Mouse (Mus musculus) CD4-positive helper T cell, adult 2 months (primary cell): ENCODE data around the gene Abca5.
A peak's percentile ranks its signal among the peaks of the same experiment; 100 is the strongest.
"Not testable (repeated sequence)": the region's sequence is repeated elsewhere in the genome, so short reads cannot be mapped to it uniquely, and the experiment has no call there.

Experiments used
- DNase-seq: peaks from one replicate; pipeline ENCODE4 v3.0.0-alpha.2; 2012; ENCODE audit warnings: low read depth, missing footprints, low spot score

The Abca5 gene

DNA sequence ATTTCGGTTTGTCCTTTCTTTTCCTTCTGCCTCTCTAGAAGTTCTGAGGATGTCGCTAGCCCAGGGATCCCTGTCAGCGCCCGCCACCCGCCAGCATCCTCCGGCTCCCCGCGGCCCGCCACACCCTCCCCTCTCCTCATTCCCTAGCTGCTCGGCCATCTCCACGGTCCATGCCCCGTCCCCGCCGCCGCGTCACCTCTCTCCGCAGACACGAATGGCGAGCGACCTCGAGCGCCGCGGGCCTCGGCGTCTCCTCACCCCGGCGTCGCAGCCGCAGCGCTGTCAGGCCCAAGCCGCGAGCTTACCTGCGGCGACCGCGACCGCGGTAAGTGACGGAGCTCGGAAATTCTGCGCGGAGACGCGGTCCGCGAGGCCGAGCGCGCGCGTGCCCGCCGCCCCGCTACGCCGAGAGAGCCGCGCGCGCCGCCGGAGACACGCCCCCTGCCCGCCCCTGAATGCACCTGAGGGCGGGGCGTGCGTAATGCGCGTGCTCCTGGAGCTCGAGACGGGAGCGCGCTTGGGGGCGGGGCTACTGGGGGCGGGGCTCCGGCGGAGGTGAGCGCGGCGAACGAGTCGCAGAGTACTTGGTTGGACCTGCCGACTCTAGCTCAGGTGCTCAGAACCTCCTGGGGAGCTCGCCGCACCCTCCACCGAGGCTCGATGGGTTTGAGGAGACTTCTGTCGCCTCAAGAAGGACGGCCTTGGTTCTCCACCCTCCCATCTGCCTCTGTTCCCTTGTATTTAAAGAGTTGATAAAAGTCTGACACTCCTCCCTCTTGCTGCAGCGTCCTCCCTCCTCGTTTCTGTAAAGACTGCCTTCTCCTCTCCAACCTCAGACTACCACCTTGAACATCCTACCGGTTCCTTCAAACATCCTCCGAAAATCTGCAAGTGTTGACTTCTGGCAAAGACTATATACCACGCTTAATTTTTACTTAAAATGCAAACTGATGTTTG is at the start of gene Abca5:
Gene Abca5, minus strand, starts transcription at position 428 of the 957 bp plus-strand sequence.
- peak; percentile 90 for DNase-seq

DNA sequence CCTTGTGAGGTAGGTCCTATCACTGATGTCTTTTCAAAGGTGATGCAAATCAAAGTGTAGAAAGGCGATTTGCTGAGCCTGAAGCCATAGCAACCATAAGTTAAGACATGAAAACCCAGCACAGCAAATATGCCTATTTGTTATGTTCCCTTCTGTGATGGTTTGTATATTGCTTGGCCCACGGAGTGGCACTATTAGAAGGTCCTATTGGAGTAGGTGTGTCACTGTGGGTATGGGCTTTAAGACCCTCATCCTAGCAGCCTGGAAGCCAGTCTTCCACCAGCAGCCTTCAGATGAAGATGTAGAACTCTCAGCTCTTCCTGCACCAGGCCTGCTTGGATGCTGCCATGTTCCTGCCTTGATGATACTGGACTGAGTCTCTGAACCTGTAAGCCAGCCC is 48.0 kb upstream of the Abca5 start:
- no peak for DNase-seq

DNA sequence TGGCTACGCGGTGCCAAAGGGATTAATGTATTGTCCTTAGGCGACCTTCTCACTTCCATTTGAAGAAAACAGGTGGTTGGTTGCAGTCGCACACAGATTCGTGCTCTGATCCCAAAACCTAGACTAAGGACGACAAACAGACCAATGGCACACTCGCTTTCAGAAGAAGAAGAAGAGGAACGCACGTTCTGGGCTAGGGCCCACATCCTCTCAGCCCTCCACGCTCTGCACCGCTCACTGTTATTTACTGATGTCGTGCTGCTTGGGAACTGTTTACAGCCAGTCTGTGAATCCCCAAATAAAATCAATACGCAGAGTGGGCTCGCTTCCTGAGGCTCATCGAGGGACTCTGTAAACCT is 42.8 kb upstream of the Abca5 start:
- no peak for DNase-seq

DNA sequence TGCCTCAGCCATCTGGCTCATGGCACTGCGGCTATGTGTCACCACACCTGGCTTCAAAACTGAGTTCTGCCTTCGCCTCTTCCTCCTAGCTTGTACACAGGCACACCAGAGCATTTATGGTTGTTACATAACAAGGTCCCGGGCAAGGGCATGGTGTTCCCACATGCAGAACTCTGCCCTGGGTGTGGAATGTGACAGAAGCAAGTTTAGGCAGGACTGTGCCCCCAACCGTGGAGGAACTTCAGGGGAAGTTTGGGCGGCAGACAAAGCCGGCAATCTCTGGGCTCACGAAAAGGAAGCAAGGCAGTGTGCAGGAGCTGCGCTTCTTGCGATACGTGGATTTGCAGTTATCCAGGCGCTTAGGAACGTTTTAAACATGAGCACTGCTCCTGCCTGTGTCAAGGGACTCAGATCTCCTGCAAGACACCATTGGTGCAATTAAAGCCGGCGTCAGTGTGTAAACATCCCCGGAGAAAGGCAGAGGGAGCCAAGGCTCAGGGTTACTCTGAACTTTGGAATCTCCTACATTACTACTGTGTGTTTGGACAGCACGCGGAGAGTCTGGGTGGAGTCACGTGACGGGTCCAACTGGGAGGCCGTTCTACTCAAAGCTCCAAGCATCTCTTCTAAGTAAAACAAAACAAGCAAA is 42.3 kb upstream of the Abca5 start:
- DNase-seq: no peak

DNA sequence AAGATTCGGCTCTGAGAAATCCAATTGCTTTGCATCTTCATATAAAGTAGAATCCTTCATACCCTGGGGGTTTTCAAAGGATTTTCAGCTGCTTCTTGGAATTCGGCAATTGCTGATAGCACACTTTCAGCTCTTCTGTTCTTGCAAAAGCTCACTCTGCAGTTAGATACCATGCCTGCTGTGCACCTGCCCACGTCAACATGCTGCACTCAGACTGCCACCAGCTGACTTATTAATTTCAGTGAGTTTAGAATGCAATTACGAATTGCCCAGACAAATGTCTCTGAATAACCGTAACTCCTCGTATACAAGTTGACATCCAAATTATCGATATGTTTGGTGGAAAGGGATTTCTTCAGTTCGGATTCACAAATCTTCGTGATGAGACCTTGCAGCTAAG is 36.5 kb upstream of the Abca5 start:
- DNase-seq: no peak

DNA sequence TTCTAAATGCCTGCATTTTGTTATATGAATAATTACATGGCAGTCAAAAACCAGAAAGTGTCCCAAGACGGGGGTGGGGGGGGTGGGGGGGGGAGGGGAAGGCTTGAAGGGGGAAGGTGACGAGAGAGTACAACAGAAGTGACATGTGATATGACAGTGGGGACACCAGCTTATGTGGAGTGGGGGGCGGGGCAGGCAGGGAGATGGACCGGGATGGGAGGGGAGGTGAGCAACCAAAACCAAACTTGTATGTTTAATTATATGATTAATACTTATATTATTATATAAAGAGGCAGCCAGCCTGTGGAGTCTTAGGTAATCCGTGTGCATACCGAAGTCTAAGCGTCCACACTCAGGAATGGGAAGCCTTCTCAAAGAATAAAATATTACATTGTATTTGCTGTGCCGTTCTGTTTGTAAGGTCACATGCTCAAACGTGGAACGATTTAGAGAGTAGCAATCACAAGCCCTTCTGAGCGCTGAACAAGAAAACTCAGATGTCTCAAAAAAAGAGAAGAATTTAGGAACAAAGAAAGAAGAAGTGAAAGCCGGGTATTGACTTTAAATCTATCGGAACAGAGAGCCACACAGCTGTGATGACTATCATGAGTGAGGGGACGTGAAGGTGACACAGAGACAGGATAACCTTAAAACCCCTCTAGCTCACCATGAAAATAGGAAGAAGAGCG is 34.9 kb upstream of the Abca5 start:
- no peak for DNase-seq

DNA sequence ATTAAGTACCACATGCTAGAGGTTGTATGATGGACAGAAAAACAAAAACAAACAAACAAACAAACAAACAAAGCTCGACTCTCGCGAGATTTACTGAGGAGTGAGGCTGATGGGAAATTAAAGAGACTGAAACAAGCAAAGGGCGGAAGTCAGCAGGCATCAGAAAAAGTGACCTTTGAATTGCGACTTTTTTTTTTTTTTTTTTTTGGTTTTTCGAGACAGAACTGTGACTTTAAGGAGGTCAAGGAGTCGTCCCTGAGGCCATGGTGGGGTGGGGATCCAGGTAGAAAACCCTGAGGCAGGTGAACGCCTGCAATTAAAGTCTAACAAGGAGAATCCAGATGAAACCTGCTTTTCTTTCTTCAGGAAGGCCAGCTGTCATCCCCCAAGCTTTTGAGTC is 34.3 kb upstream of the Abca5 start:
- DNase-seq: no peak

DNA sequence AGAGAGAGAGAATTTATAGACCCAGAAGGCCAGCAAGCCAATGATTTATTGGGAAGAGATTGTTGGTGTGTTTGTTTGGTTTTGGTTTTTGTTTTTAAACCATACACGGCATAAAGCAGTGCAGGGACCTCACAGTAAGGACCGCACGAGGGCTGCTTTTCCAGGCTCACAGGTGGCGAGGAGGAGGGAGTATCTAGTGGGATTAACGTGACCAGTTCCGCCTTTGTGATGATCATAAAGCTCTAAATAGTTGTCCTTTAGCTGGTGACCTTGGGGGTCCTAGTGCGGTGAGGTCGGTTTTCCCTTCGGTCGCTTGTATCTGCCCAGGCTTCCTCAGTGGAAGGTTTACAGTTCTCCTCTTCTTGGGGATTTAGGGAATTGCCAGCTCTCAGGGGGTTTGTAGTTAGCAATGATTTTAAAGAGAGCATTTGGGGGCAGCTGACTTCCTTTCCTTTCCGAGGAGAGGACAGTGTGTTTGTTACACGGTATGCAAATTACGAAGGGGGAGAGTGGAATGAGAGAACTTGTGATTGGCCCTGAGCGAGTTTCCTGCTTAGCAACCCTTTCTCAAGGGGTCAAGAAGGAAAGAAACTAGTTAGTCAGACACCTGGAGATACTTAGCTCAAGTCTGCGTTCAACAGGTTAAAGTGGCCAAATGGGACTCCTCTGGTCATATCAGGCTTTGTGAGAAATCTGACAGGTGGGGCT is 31.9 kb upstream of the Abca5 start:
- no peak for DNase-seq

DNA sequence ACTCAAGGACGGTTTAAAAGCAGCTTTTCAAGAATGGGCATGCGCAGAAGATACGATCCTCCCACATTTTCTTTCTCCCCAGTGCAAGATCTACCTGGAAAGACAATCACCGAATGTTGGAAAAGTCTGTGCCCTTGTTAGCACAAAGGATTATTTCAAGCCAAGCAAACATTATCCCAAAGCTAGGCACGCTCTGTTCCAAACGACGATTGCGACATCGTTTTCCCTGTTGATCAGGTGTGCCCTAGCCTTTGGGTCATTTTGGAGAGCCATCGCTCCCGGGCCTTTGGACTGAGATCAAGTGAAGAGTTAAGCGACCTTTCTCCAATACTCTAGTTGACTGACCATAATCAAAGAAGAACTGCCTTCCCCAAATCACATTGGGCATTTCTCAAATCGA is 30.1 kb upstream of the Abca5 start:
- DNase-seq: no peak

DNA sequence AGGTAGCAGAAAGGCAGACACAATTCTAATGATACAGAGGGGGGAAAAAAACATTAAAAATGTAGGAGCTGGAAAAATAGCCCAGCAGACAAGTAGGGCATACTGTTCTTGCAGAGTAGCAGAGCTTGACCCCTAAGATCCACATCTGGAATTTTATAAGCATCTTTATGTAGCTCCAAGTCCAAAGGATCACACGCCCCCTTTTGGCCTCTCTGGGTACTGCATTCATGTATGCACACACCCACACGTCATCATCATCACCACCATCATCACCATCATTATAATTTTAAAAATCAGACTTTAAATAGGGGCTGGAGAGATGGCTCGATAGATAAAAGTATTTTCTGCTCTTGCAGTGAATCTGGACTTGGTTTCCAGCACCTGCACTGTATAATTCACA is 29.4 kb upstream of the Abca5 start:
- DNase-seq: no peak

DNA sequence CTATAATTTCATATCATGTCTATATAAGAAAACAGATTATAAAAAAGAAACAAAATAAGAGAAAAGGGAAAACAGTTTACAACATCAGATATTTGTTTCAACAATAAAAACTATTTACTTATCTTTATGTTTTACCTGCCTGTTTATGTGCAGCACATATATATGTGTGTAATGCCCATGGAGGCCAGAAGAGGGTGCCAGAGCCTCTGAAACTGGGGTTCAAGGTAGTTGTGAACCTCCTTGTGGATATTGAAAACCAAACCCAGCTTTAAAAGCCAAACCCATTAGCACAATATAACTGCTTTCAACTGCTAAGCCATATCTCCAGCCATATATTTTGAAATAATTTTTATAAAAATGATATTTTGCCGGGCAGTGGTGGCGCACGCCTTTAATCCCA is 27.5 kb upstream of the Abca5 start:
- peak; percentile 30 for DNase-seq

DNA sequence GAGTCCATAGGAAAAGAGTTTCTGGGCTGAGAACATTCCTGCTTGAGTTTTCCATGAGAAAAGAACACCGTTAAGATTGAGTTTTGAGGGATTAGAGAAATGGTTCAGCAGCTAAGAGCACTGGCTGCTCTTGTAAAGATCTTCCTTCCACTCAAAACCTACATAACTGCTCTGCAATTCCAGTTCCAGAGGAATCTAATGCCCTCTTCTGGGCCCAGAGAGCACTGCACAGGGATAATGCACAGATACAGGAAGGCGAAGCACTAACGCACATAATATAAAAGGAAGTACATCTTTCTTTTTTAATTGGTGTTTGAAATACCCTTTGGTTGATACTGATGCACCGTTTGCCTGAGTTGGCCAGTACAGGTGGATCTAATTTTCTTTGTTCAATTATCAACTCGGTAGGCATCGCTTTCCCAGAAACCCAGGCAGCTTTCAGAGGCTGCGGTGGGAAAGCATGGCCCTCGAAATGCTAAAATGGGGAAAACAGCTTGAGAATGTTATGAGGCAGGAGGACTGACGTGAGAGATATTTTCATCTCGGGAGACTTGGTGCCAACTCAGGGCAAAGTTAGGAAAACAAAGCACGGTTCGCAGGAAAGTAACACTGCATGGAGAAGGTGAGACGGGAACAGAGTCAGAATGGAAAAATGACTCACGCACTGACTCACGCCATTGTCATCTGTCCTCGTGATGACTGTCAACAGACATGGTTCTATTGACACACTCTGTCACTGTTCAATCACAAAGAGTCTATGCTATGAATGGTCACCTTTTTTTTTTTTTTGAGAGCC is 20.4 kb upstream of the Abca5 start:
- DNase-seq: no peak

DNA sequence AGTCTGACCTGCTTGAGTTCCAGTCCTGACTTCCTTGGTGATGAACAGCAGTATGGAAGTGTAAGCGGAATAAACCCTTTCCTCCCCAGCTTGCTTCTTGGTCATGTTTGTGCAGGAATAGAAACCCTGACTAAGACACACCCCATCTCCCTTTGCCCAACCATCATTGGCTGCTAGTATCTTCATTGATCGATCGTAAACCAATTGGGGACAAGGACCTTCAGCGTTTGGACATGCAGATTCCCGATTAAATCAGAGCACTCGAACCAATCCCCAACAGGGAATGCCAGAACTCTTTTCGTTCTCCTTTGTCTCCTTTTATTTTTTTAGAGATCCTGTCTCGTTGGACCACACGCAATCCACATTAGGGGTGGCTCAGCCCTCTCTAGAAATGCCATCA is 17.6 kb upstream of the Abca5 start:
- DNase-seq: not testable (repeated sequence)

DNA sequence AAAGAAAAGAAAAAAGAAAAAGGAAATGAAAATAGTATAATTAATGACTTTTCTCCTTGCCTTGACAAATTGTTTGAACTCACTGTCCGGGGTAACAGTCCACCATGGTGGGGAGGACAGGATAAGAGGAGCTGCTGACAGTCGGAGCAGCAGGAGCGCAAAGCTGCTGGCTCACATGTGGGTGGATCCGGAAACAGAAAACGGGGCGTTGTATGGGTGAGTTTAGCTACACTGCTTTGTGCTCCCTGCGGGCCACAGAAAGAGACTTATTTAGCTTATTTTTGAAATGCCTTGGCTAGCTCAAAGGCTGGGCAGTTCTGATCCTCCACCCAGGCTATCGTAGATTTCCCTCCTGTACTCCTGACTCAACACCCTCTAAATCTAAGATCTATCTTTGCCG is 16.7 kb upstream of the Abca5 start:
- no peak for DNase-seq

DNA sequence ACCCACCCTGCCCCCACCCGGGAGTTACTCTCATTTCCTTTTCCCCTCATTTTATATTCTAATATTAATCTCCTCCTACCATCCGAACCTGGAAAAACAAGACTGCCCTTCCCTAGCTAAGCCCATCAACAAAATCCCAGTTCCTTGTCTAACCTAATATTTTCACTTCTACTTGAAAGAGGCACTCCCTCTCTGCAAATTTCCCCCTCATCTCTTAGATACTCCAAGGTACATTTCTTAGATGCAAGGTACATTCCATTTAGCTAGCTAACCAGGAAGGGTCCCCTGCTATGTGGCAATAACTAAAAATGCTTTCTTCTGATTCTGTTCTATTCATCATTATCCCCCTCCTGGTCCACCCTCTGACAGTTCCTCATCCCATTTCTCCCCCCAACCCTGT is 10.7 kb upstream of the Abca5 start:
- no peak for DNase-seq

DNA sequence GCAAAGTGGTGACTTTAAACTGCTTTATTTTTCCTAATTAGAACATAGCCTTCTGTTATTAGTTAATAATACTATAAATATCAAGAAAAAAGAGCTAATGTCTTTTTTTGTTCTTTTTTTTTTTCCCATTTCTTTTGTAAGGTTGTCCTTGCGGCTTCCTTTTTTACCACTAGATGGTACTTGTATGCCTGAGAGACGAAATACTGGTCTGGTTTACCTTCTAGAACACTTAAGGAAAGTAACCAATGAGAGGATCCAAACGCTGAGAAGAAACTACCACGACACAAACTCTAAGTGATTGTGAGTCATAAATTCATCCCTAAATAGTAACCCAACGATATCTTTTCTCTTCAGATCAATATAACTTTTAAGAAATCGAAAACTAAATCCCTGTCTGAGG is 10.3 kb upstream of the Abca5 start:
- no peak for DNase-seq

DNA sequence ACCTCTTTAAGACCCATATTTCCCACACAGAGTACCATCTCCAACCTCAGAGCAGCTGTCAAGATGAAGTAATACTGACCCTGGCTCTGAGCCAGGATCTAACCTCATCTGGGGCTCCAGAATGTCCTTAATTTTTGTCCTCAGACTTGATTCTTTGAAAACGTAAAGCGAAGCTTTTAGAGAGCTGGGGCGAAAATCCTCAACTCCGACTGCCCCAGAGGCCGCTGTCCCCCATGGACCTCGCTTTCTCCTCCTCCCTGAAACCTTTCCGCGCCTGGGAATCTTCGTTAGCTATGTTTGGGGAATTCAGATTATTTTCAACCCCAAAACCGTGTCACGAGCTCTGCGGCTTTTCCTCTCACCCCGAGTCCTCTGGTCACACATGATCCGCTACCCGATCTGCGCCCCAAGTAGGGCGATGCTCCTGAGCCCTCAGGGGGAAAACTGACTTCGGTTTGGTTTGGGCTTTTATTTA is 665 bp downstream of the Abca5 start:
- peak; percentile 30 for DNase-seq

DNA sequence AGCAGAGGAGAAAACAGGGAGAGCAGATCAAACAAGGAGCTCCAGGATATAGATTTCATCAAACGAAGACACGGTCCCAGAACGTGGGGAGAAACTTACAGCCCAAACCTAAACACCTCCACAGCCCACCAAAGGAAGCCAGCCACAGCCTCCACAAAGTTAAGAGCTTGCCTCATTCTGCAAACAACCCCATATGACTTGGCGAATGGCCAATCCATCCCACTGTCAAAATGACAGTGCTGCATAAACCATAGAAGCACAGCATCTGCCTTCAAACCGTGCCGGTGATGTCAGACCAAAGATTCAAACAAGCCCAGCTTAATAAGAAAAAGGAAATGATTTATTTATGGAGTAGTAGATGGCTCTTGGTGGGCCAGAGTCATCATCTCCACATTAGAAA is 7.4 kb downstream of the Abca5 start:
- no peak for DNase-seq

DNA sequence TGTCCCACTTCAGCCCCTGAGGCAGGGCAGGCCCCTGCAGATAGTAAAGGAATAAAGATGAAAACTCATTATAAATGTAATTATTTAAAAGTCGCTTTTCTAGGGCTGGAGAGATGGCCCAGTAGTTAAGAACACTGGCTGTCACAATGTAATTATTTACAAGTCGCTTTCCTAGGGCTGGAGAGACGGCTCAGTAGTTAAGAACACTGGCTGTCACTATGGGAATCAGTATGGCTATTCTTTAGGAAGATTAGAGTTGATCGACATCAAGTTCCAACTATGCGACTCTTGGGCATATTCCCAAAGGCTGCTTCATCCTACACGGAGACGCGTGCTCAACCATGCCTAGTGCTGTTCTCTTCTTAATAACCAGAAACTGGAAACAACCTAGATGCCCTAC is 15.2 kb downstream of the Abca5 start:
- DNase-seq: no peak

DNA sequence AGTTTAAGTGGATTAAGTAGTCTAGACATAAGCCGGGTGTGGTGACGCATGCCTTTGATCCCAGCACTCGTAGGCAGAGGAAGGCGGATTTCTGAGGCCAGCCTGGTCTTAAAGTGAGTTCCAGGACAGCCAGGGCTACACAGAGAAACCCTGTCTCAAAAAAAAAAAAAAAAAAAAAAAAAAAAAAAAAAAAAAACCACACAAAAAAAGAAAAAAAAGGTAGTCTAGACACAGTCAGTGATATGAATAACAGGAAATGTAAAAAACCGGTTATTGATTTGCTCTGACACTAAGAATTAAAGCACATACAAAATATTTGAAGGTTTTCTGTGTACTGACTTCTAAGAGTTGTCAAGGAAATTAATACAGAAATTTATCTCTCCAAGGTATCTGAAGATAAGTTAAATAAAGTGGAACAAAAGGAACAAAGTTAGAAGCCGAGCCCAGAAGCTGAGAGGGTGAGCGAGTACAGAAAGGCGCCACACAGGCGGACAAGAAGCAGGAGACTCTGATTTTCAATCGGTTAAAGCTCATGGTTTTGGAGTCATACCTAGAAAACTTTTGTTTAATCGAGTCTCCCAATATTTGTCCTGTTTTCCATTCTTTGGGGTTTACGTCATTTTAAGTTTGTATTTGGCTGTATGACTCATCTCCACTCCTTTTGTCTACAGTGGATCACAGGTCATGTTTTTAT is 30.9 kb downstream of the Abca5 start:
- no peak for DNase-seq
